Comparison of ENCODE assay signal across 8 mouse cellular contexts in genomic region chr10:59503433-59504210, GRCm38 (mm10).
A peak's percentile ranks its signal among the peaks of the same experiment; 100 is the strongest.
DNase-seq lines count a peak whose midpoint lies in the region; ATAC-seq lines count a peak whose summit lies in the region.

No protein-coding gene starts in this region.

- DNase-seq in forelimb bud, embryonic 11.5 days (ENCODE audit: low read depth, low spot score): peak; percentile 57
- peak; percentile 50 to 57 for DNase-seq in heart, postnatal 36 days
- DNase-seq in kidney, postnatal 4 days: peak; percentile 61 to 75
- peak; percentile 36 for DNase-seq in ovary, adult 18-20 months (ENCODE audit: low spot score)
- DNase-seq in spleen, postnatal 10 days (ENCODE audit: low spot score in 2 of 2): no peak

- peak overlapping the region; percentile 37 for H3K4me2 ChIP-seq in liver, embryonic 15.5 days

- no peaks in the 10 kb centered on the region for H3K27me3 ChIP-seq in liver, embryonic 15.5 days

- intact Hi-C loops in heart, postnatal 36 days (cut with DNase I): no loop called here

- no peak overlapping the region for H3K27ac ChIP-seq in brown adipose tissue, adult 24 weeks (replicated peaks; ENCODE audit: low read depth, low read length)
- no peak overlapping the region for H3K27ac ChIP-seq in liver, embryonic 15.5 days (replicated peaks)

- H3K36me3 ChIP-seq in liver, embryonic 15.5 days (replicated peaks): no peaks in the 10 kb centered on the region

- no peak overlapping the region for H3K9ac ChIP-seq in liver, embryonic 15.5 days

- no peak; the same call in 1 of the 2 replicates for ATAC-seq in liver, embryonic 15.5 days (ENCODE audit: insufficient read depth)
- no peak for ATAC-seq in megakaryocyte-erythroid progenitor cell, adult 5-6 weeks (replicated peaks; ENCODE audit: low FRiP score, low TSS enrichment, poor library complexity, severe bottlenecking)

- H3K4me3 ChIP-seq in brown adipose tissue, adult 24 weeks (ENCODE audit: insufficient read depth, low read depth, low read length): peak overlapping the region; percentile 32
- H3K4me3 ChIP-seq in liver, embryonic 15.5 days (replicated peaks): peak overlapping the region; percentile 17; the same call in 1 of the 2 replicates

- peaks cover 4% of the 10 kb centered on the region; the same call in 1 of the 2 replicates for H3K4me1 ChIP-seq in brown adipose tissue, adult 24 weeks (ENCODE audit: control insufficient read depth, insufficient read depth, insufficient read length, low read length)
- H3K4me1 ChIP-seq in liver, embryonic 15.5 days (replicated peaks): no peaks in the 10 kb centered on the region; the same call in 1 of the 2 replicates

- 63% methylated on average over 31 of the region's 31 CpGs for WGBS in liver, embryonic 15.5 days (ENCODE audit: insufficient replicate concordance)

- H3K9me3 ChIP-seq in liver, embryonic 15.5 days (replicated peaks): no peaks in the 10 kb centered on the region

Comparison
In these comparisons a context has a peak if more than half of its experiments do, and no peak if none do; other contexts are left out.
1. DNase-seq: peak in forelimb bud, embryonic 11.5 days (single experiment), heart, postnatal 36 days (2 of 2), kidney, postnatal 4 days (2 of 2) and ovary, adult 18-20 months (single experiment); none in spleen, postnatal 10 days (0 of 2).